Mouse (Mus musculus): ENCODE measurements around the gene Crim1.

DNA sequence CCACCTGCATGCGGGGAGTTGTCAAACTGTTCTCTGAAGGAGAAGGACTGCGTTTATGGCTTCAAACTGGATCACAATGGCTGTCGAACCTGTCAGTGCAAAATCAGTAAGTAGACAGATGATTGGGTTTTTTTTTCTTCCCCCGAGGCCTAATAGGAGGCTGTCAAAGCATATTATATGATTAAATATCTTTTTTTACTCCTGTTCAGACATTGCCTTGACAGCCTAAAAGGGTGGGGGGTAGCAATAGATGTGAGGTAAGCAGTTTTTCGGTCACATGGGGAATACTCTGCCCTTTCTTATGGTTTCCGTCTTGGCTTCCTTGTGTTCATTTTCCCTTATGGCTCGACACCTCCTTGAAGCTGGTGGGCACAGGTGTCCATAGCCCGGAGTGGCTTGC lies 135.2 kb downstream of the Crim1 start:
- TF ChIP-seq CTCF (IDR thresholded peaks at IDR 0.05; ENCODE audit: control insufficient read depth, insufficient read depth, low read length), result no peak
- TF ChIP-seq POLR2A (IDR thresholded peaks at IDR 0.05; ENCODE audit: borderline replicate concordance, control insufficient read depth, low read depth, low read length), result no peak
